Mouse (Mus musculus) stomach, embryonic 14.5 days (tissue): Measurements from ENCODE around the gene Hoxa9. TPM values are rescaled to one million over a fixed set of nuclear protein-coding genes. Genes with fewer than 3 reads are reported as not detected.

Experiments
- ATAC-seq: fragments of 200-750 bp; cut with Nextera tagmentation; 2 replicates; pipeline ENCODE4 v1.8.0; 2017; ENCODE audit warnings: low read depth, moderate TSS enrichment; ENCODE audit not compliant: insufficient number of reproducible peaks, insufficient read depth, low FRiP score
- H3K27ac ChIP-seq: fragments of 300-500 bp; sonication (generic); 2 replicates; pipeline ENCODE4 v1.5.1; 2014; ENCODE audit warnings: mild to moderate bottlenecking, low read length, moderate library complexity, mixed read lengths
- H3K27me3 ChIP-seq: fragments of 300-500 bp; sonication (generic); 2 replicates; pipeline ENCODE4 v1.6.1; 2014; ENCODE audit warnings: low read length, control low read depth, mixed read lengths; ENCODE audit not compliant: control insufficient read depth, insufficient read depth
- H3K36me3 ChIP-seq: fragments of 300-500 bp; sonication (generic); 2 replicates; pipeline ENCODE4 v1.6.1; 2014; ENCODE audit warnings: mild to moderate bottlenecking, control low read depth, low read length, moderate library complexity, mixed read lengths; ENCODE audit not compliant: control insufficient read depth, insufficient read depth
- H3K4me1 ChIP-seq: fragments of 300-500 bp; sonication (generic); 2 replicates; pipeline ENCODE4 v1.6.1; 2014; ENCODE audit warnings: low read length, control low read depth, mixed read lengths; ENCODE audit not compliant: control insufficient read depth, insufficient read depth
- H3K4me2 ChIP-seq: fragments of 300-500 bp; sonication (generic); replicated peaks from 2 replicates; pipeline ENCODE4 v1.6.1; 2014; ENCODE audit warnings: low read depth, low read length, control low read depth
- H3K4me3 ChIP-seq: fragments of 300-500 bp; sonication (generic); 2 replicates; pipeline ENCODE4 v1.5.1; 2014; ENCODE audit warnings: low read depth, low read length, control low read depth
- H3K9ac ChIP-seq: fragments of 300-500 bp; sonication (generic); replicated peaks from 2 replicates; pipeline ENCODE4 v1.6.1; 2014; ENCODE audit warnings: low read depth, mild to moderate bottlenecking, control low read depth, low read length, moderate library complexity, mixed read lengths
- H3K9me3 ChIP-seq: fragments of 300-500 bp; sonication (generic); 2 replicates; pipeline ENCODE4 v1.6.1; 2016; ENCODE audit warnings: low read depth, low read length, control low read depth; ENCODE audit not compliant: control insufficient read depth
- WGBS: fragments of 180-500 bp; shearing (Covaris S2); extraction: QIAGEN DNeasy Blood & Tissue Kit; methylation state at CpG from one replicate; pipeline ENCODE4 v1.1.7; 2014; 5-methylcytosine and 5-hydroxymethylcytosine counted together
- polyA plus RNA-seq: library from polyadenylated mRNA; unstranded; fragments of >200 nt; fragmentation: Nextera tagmentation; extraction: Ambion mirVana; gene quantifications from 2 replicates; pipeline ENCODE4 v1.2.1, GENCODE M21; 2014

The Hoxa9 gene
- polyA plus RNA-seq, 1 experiment from 2014 or later = 1.5 TPM

- H3K27me3 ChIP-seq = peaks cover 60% of the 10 kb centered on the region
- H3K4me2 ChIP-seq = peak overlapping the region; percentile 21; the same call in 1 of the 2 replicates
Observed at GRCm38 (mm10) chr6:52223939-52224760, 6.7 kb downstream of the Hoxa9 start.

DNA sequence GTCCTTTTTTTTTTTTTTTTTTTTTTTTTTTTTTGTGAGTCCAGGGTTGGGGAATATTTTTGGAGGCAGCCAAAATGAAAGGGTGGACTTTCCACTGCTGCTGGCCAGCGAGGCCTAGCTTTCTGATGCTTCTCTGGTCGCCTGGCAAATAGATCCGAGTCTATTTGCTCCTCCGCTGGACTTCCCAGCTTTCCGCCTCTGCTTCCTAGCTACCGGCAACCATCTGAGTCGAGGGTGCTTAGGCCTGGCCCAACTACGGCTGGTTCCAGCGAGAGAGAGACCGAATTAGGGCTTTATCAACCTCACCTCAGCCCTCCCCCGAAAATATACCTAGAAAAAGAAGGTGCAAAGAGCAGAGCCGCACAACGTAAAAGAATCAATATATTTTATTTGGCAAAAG is 8.2 kb downstream of the Hoxa9 start:
- H3K4me1 ChIP-seq = 0 out of 2 replicates have a peak, but pooled peaks cover under 1% of the 10 kb centered on the region
- no peak for ATAC-seq
- no peaks in the 10 kb centered on the region for H3K36me3 ChIP-seq
- peaks cover 71% of the 10 kb centered on the region for H3K27me3 ChIP-seq
- H3K9me3 ChIP-seq = no peaks in the 10 kb centered on the region
- H3K9ac ChIP-seq = no peak overlapping the region
- WGBS = 34% methylated on average over 13 of the region's 13 CpGs
- no peak overlapping the region; the same call in 1 of the 2 replicates for H3K27ac ChIP-seq
- H3K4me3 ChIP-seq = no peak overlapping the region; the same call in 1 of the 2 replicates
- peak overlapping the region; percentile 77; the same call in 1 of the 2 replicates for H3K4me2 ChIP-seq

More at GRCm38 (mm10) chr6:52223939-52224760, 6.7 kb downstream of the Hoxa9 start:
- Histone ChIP-seq H3K4me3 (peak overlapping the region; percentile 17; the same call in 1 of the 2 replicates), H3K27ac (no peak overlapping the region), H3K4me1 (no peaks in the 10 kb centered on the region), H3K36me3 (no peaks in the 10 kb centered on the region), H3K9ac (no peak overlapping the region; the same call in 1 of the 2 replicates), H3K9me3 (no peaks in the 10 kb centered on the region)
- ATAC-seq = no peak
- WGBS = 7% methylated on average over 24 of the region's 24 CpGs

DNA sequence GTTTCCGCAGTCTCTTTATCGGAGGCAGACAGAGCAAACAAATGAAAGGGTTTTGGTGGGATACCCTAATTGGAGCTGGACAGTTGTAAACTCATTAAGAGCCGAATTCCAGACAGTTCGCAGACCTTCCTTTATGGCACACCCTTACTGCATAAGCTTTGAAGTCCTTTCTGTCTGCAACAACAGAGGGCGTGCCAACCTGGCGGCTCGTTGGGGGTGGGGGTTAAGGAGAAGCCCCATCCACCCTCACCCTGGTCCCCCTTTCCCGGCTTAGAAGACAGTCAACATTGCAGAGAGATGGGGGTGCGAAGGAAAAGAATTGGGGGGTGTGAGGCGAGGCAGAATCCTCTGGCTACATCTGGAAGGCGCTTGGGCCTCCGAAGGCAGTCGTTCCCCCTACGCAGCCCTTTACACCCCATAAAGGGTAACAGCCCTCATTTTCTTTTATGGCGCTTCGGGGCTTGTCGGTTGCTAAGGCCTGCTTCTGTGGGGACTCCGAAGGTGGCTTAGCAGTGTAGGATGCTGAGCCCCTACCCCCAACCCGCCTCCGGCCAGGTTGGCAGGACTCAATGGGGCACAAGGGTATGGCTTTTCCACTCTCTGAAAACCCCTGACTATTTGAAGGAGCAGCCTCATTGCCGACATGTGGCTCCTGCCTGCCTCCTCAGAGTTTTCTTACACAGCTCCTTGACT is 8.8 kb downstream of the Hoxa9 start:
- H3K27me3 ChIP-seq = peaks cover 69% of the 10 kb centered on the region
- H3K4me2 ChIP-seq = peak overlapping the region; percentile 77
- H3K9ac ChIP-seq = no peak overlapping the region
- H3K4me3 ChIP-seq = peak overlapping the region; percentile 49
- H3K4me1 ChIP-seq = 0 out of 2 replicates have a peak, but pooled peaks cover 4% of the 10 kb centered on the region
- WGBS = 12% methylated on average over 21 of the region's 21 CpGs
- H3K27ac ChIP-seq = peak overlapping the region; percentile 11; the same call in 1 of the 2 replicates
- ATAC-seq = no peak
- H3K36me3 ChIP-seq = no peaks in the 10 kb centered on the region
- H3K9me3 ChIP-seq = no peaks in the 10 kb centered on the region

DNA sequence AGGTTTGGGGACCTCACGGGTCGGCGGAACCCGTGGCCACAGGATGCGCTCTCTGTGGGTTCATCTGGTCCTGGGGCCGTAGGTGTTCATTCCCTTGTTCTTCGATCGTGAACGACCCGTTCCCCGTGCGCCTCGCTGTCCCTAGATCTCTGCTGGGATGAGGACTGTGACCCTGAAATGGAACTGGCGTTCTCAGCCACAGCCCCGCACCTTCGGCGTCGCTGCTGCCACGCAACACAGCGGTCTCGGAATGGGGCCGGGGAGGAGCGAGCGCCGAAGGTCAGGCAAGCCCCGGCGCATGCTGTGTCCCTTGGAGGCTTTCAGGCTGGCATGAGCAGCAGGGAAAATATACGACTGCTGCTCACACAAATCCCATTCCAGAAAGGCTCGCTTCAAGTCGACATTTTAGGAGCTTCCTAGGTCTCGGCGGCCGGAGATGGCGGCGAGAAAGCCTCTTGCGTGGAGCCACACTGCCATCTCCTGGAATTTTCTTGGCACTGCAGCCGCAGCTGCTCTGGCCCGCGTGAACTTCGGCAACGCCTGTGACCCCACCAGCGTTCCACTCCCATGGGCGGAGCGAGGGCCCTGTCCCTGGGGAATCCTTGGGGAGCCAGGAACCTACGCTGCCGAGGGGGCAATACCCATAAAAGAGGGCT is 9.4 kb downstream of the Hoxa9 start, which contains the start of gene Hoxa7:
Gene Hoxa7 (minus strand): TSS at position 518 of the 656 bp plus-strand sequence.
- 1% methylated on average over 46 of the region's 46 CpGs for WGBS
- Histone ChIP-seq H3K36me3 (no peaks in the 10 kb centered on the region), H3K9ac (peak within 1 kb of the TSS; percentile 39; the same call in 1 of the 2 replicates), H3K4me2 (peak within 1 kb of the TSS; percentile 77), H3K27me3 (peaks cover 65% of the 10 kb centered on the region), H3K4me1 (0 out of 2 replicates have a peak, but pooled peaks cover 4% of the 10 kb centered on the region), H3K4me3 (peak within 1 kb of the TSS; percentile 49), H3K9me3 (no peaks in the 10 kb centered on the region), H3K27ac (peak within 1 kb of the TSS; percentile 75; the same call in 1 of the 2 replicates)
- 0 out of 2 replicates have a peak, but pooled peaks have one; percentile 42 for ATAC-seq

GRCm38 (mm10) chr6:52220865-52221310 is 10.0 kb downstream of the Hoxa9 start:
- peak overlapping the region; percentile 75; the same call in 1 of the 2 replicates for H3K27ac ChIP-seq
- peaks cover 60% of the 10 kb centered on the region for H3K27me3 ChIP-seq
- ATAC-seq = no peak
- no peak overlapping the region for H3K9ac ChIP-seq
- peak overlapping the region; percentile 49 for H3K4me3 ChIP-seq
- no peaks in the 10 kb centered on the region for H3K36me3 ChIP-seq
- H3K4me2 ChIP-seq = peak overlapping the region; percentile 77
- WGBS = 14% methylated on average over 12 of the region's 12 CpGs
- 0 out of 2 replicates have a peak, but pooled peaks cover 4% of the 10 kb centered on the region for H3K4me1 ChIP-seq
- no peaks in the 10 kb centered on the region for H3K9me3 ChIP-seq

DNA sequence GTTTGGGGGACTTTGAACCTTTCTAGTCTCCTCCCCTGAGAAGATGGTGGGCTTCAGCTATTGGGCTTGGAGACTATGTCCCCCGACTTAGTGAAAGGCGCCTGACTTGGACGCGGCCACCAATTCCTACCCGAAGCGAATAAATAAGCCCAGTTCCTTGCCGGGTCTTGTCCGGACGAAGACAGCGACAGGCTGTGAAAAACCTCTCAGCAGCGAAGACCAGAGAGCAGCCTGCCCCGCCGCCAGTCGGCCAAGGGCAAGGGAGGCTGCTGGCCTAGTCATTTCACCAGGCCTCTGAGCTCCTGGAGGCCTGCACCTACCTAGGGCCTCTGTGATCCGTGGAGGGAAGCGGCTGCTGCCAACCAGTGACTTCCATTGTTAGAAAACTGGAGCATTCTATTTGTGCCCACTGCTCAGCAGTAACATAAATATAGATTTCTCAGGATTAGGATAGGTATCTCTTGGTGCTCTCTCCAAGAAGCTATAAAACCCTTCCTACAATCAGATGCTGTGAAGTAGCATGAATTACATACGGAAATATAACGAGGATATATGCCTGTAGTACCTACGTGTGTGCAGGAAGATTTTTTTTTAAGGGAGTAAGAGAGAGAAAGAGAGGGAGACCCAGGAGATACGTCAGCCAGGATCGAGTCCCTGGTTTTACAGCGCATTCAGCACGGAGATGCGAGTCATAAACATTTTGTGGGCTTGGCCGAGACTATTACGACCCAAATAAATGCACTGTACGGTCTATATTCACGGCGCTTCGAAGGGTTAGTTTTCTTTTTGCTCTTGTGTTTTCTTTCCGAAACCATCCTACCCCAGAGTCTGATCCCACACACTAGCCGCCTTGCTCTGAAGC is 10.7 kb downstream of the Hoxa9 start:
- 0 out of 2 replicates have a peak, but pooled peaks cover 4% of the 10 kb centered on the region for H3K4me1 ChIP-seq
- no peak overlapping the region; the same call in 1 of the 2 replicates for H3K9ac ChIP-seq
- no peaks in the 10 kb centered on the region for H3K36me3 ChIP-seq
- peak overlapping the region; percentile 49; the same call in 1 of the 2 replicates for H3K4me3 ChIP-seq
- H3K9me3 ChIP-seq = no peaks in the 10 kb centered on the region
- peaks cover 60% of the 10 kb centered on the region for H3K27me3 ChIP-seq
- H3K27ac ChIP-seq = peak overlapping the region; percentile 35; the same call in 1 of the 2 replicates
- no peak for ATAC-seq
- WGBS = 25% methylated on average over 32 of the region's 32 CpGs
- H3K4me2 ChIP-seq = peak overlapping the region; percentile 22

DNA sequence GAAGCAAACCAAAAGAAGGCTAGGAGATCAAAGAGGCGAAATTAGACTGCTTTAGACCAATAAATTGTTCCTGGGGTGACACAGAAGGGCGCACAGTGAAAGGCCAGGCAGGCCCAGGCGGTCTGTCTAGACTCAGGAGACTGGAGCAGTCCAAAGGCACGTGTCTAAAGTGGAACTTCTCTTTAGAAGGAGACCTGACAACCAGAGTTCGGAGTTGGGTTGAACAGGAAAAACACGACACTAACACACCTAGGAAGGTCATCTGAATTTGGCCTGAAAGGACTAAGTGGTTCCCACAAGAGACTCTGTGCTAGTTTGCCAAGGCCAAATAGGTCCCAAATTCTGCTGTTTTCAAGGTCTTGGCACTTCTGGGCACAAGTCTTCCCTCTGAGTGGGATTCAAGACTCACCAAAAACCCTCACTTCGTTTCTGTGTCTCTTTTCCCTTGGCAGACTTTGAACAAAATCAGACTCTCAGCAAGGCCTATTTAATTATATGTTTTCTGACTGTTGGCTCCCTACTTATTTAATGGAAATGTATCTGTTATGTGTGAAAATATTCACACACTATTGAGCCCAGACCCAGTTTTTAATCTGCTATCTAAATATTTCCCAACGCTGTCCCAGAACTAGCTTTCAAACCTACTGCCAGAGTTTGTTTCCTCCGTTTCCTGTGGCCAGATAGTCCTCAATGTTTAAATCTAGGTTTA is 11.5 kb downstream of the Hoxa9 start:
- 40% methylated on average over 9 of the region's 9 CpGs for WGBS
- Histone ChIP-seq H3K4me2 (peak overlapping the region; percentile 22; the same call in 1 of the 2 replicates), H3K9ac (no peak overlapping the region; the same call in 1 of the 2 replicates), H3K27ac (peak overlapping the region; percentile 35; the same call in 1 of the 2 replicates), H3K4me3 (no peak overlapping the region), H3K36me3 (no peaks in the 10 kb centered on the region), H3K9me3 (no peaks in the 10 kb centered on the region), H3K4me1 (0 out of 2 replicates have a peak, but pooled peaks cover 4% of the 10 kb centered on the region), H3K27me3 (peaks cover 63% of the 10 kb centered on the region)
- no peak for ATAC-seq
